Mouse (Mus musculus) inflammation-experienced regulatory T-cells, adult 16 weeks (primary cell): ENCODE data around the gene Olfr805. TPM values are rescaled to one million over a fixed set of nuclear protein-coding genes. Genes with fewer than 3 reads are reported as not detected.

ENCODE experiments used
- polyA plus RNA-seq: library from polyadenylated mRNA; unstranded; fragments of 100-300 nt; shearing (Covaris generic); gene quantifications from one replicate; pipeline ENCODE4 v1.2.1, GENCODE M21; 2017

Gene Olfr805
- not detected for polyA plus RNA-seq

GRCm38 (mm10) chr10:129729275-129729674 is at the start of gene Olfr805:
Gene Olfr805, minus strand, starts transcription at chr10:129729375.

GRCm38 (mm10) chr10:129774338-129774737 is 45.2 kb upstream of the Olfr805 start, which contains the start of gene Olfr809:
Gene Olfr809, plus strand, starts transcription at chr10:129774638.

GRCm38 (mm10) chr10:129765182-129765581 is 36.0 kb upstream of the Olfr805 start, which contains the start of gene Olfr808:
Gene Olfr808, plus strand, starts transcription at chr10:129765482.

GRCm38 (mm10) chr10:129757693-129758092 is 28.5 kb upstream of the Olfr805 start, which contains the start of gene Olfr807:
Gene Olfr807, minus strand, starts transcription at chr10:129757793.

GRCm38 (mm10) chr10:129741821-129742220 is 12.6 kb upstream of the Olfr805 start, which contains the start of gene Olfr806:
Gene Olfr806, minus strand, starts transcription at chr10:129741921.

GRCm38 (mm10) chr10:129702910-129703309 is 26.3 kb downstream of the Olfr805 start, which contains the start of gene Olfr804:
Gene Olfr804, plus strand, starts transcription at chr10:129703210.

GRCm38 (mm10) chr10:129694186-129694585 is 35.0 kb downstream of the Olfr805 start, which contains the start of gene Olfr803:
Gene Olfr803, minus strand, starts transcription at chr10:129694286.

GRCm38 (mm10) chr10:129688069-129688468 is 41.1 kb downstream of the Olfr805 start, which contains the start of gene Olfr802:
Gene Olfr802, minus strand, starts transcription at chr10:129688169.

GRCm38 (mm10) chr10:129673765-129674164 is 55.4 kb downstream of the Olfr805 start, which contains the start of gene Olfr801:
Gene Olfr801, minus strand, starts transcription at chr10:129673865.

Other genes starting within 250 kb of the Olfr805 start
- gene Olfr789, start 244.6 kb downstream of the Olfr805 start, polyA plus RNA-seq: not detected
- gene Olfr790, start 230.9 kb downstream of the Olfr805 start, polyA plus RNA-seq: not detected
- gene Olfr791, start 207.6 kb downstream of the Olfr805 start, polyA plus RNA-seq: not detected
- not detected for gene Olfr792, start 190.2 kb downstream of the Olfr805 start, polyA plus RNA-seq
- gene Olfr794, start 161.7 kb downstream of the Olfr805 start, polyA plus RNA-seq: not detected
- gene Olfr796, start 116.8 kb downstream of the Olfr805 start, polyA plus RNA-seq: not detected
- gene Olfr798, start 101.4 kb downstream of the Olfr805 start, polyA plus RNA-seq: not detected
- not detected for gene Olfr799, start 91.9 kb downstream of the Olfr805 start, polyA plus RNA-seq
- not detected for gene Olfr800, start 71.7 kb downstream of the Olfr805 start, polyA plus RNA-seq
- gene Olfr801, start 55.5 kb downstream of the Olfr805 start, polyA plus RNA-seq: not detected
- not detected for gene Olfr802, start 41.2 kb downstream of the Olfr805 start, polyA plus RNA-seq
- not detected for gene Olfr803, start 35.1 kb downstream of the Olfr805 start, polyA plus RNA-seq
- gene Olfr804, start 26.2 kb downstream of the Olfr805 start, polyA plus RNA-seq: not detected
- gene Olfr806, start 12.5 kb upstream of the Olfr805 start, polyA plus RNA-seq: not detected
- not detected for gene Olfr807, start 28.4 kb upstream of the Olfr805 start, polyA plus RNA-seq
- not detected for gene Olfr808, start 36.1 kb upstream of the Olfr805 start, polyA plus RNA-seq
- gene Olfr809, start 45.3 kb upstream of the Olfr805 start, polyA plus RNA-seq: not detected
- not detected for gene Olfr810, start 65.5 kb upstream of the Olfr805 start, polyA plus RNA-seq
- gene Olfr811, start 75.0 kb upstream of the Olfr805 start, polyA plus RNA-seq: not detected
- gene Olfr812, start 116.7 kb upstream of the Olfr805 start, polyA plus RNA-seq: not detected
- not detected for gene Olfr813, start 126.0 kb upstream of the Olfr805 start, polyA plus RNA-seq
- gene Olfr814, start 150.5 kb upstream of the Olfr805 start, polyA plus RNA-seq: not detected
- not detected for gene Olfr815, start 176.5 kb upstream of the Olfr805 start, polyA plus RNA-seq
- gene Olfr816, start 186.2 kb upstream of the Olfr805 start, polyA plus RNA-seq: not detected
- not detected for gene Olfr818, start 219.7 kb upstream of the Olfr805 start, polyA plus RNA-seq
- not detected for gene Olfr819, start 237.9 kb upstream of the Olfr805 start, polyA plus RNA-seq
- gene Olfr247, start 246.8 kb upstream of the Olfr805 start, polyA plus RNA-seq: not detected